Mouse (Mus musculus) heart, adult 2 months (tissue): ENCODE results near the gene Cacna1d. TPM values are rescaled to one million over a fixed set of nuclear protein-coding genes. Genes with fewer than 3 reads are reported as not detected.

Source experiments
- DNase-seq, 2 experiments: peaks; one replicate each; pipeline ENCODE4 v3.0.0; 2021
- H3K27ac ChIP-seq: fragments of 200-600 bp; 2 replicates; pipeline ENCODE4 v1.8.1; 2022
- H3K27me3 ChIP-seq: fragments of 200-500 bp; 2 replicates; pipeline ENCODE4 v1.6.1; 2012; ENCODE audit warnings: mild to moderate bottlenecking, low read length, inconsistent platforms, mixed read lengths; ENCODE audit not compliant: control insufficient read depth, insufficient read depth
- H3K36me3 ChIP-seq: fragments of 200-500 bp; 2 replicates; pipeline ENCODE4 v1.6.1; 2012; ENCODE audit warnings: low read length, inconsistent platforms; ENCODE audit not compliant: control insufficient read depth, insufficient read depth
- H3K4me1 ChIP-seq: fragments of 200-500 bp; 2 replicates; pipeline ENCODE4 v1.6.1; 2011; ENCODE audit warnings: low read length; ENCODE audit not compliant: control insufficient read depth, insufficient read depth
- H3K4me3 ChIP-seq: fragments of 200-600 bp; 2 replicates; pipeline ENCODE4 v1.8.1; 2022
- H3K79me2 ChIP-seq: fragments of 200-500 bp; replicated peaks from 2 replicates; pipeline ENCODE4 v1.6.1; 2012; ENCODE audit warnings: mild to moderate bottlenecking, inconsistent platforms, low read length, moderate library complexity, mixed read lengths; ENCODE audit not compliant: control insufficient read depth, insufficient read depth
- H3K9ac ChIP-seq: fragments of 200-500 bp; 2 replicates; pipeline ENCODE4 v1.6.1; 2012; ENCODE audit warnings: low read depth, mild to moderate bottlenecking, control low read depth, inconsistent platforms, low read length, mixed read lengths
- CTCF ChIP-seq: fragments of 200-600 bp; IDR thresholded peaks from 2 replicates; pipeline ENCODE4 v1.8.1; 2022; ENCODE audit warnings: antibody characterized with exemption, mild to moderate bottlenecking, moderate library complexity
- EP300 ChIP-seq: fragments of 200-500 bp; IDR thresholded peaks from 2 replicates; pipeline ENCODE4 v1.6.1; 2011; ENCODE audit warnings: low read depth, low read length, control low read depth; ENCODE audit not compliant: insufficient read depth
- POLR2A ChIP-seq: fragments of 200-500 bp; IDR thresholded peaks from 2 replicates; pipeline ENCODE4 v1.6.1; 2011; ENCODE audit warnings: mild to moderate bottlenecking, low read depth, low read length, control low read depth; ENCODE audit not compliant: insufficient read depth
- WGBS: fragments of 180-500 bp; shearing (Covaris S2); methylation state at CpG from one replicate; pipeline ENCODE4 v1.1.7; 2018; 5-methylcytosine and 5-hydroxymethylcytosine counted together
- intact Hi-C: fragments of 180-260 bp; cut with DNase I; formaldehyde crosslinking; loops from one replicate; pipeline ENCODE4 v1.15.1; 2025
- polyA plus RNA-seq: library from polyadenylated mRNA; depleted of rRNA; stranded (reverse); fragments of >200 nt; gene quantifications from 2 replicates; pipeline ENCODE4 v1.2.3, GENCODE M21; 2012
- total RNA-seq, 2 experiments: library from RNA; stranded (reverse); gene quantifications; 2 replicates each; pipeline ENCODE4 v1.2.3; 2021

Cacna1d gene
- total and polyA plus RNA-seq, 3 experiments, result 1.3 to 3.0 (median 2.1) TPM

DNA sequence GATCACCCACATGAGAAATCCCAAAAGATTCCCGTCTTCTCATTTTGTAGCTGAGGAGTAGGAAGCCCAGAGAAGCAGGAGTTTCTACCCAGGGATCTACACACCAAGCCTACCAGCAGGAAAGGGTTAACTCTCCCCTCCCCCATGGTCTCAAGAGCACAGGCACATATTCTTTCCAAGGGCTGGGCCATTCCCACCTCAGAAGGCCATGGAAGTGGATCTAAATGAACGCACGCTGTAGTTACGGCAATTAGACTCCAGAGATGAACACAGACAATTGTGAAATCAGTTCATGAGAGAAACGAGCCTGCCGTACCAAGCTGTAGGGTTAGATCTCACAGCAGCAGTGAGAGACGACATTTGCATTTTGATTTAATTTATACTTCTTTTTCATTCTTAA lies 191.3 kb downstream of the Cacna1d start:
- H3K4me3 ChIP-seq, result no peak overlapping the region
- TF ChIP-seq EP300 (no peak), POLR2A (no peak), CTCF (no peak)
- WGBS, result 90% methylated on average over 7 of the region's 7 CpGs
- no peak for DNase-seq
- no peaks in the 10 kb centered on the region for H3K27me3 ChIP-seq
- intact Hi-C loops, result no loop called here
- H3K27ac ChIP-seq, result no peak overlapping the region
- no peaks in the 10 kb centered on the region for H3K36me3 ChIP-seq
- H3K4me1 ChIP-seq, result no peaks in the 10 kb centered on the region
- H3K9ac ChIP-seq, result no peak overlapping the region
- H3K79me2 ChIP-seq, result no peaks in the 10 kb centered on the region

DNA sequence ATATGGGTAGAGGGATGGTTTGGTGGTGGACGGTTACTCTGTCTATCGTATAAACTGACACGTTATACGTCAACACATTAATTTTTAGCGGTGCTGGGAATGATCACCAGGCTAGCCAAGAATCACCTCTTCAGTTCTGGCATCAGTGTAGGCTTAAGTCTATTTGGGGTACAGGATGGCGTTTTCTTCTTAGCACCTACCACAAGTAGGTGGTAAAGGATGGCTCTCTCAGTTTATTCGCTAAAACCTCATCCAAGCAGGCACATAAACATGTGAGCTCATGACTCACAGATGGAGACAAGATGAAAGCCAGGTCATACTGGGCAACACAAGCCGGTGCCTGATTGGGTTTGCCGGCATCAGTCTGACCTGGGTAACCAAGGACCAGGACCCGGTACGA lies 193.8 kb downstream of the Cacna1d start:
- DNase-seq, result no peak
- Histone ChIP-seq H3K4me1 (no peaks in the 10 kb centered on the region), H3K79me2 (no peaks in the 10 kb centered on the region), H3K4me3 (no peak overlapping the region), H3K27ac (no peak overlapping the region), H3K27me3 (no peaks in the 10 kb centered on the region), H3K9ac (no peak overlapping the region), H3K36me3 (no peaks in the 10 kb centered on the region)
- intact Hi-C loops, result no loop called here
- 91% methylated on average over 11 of the region's 11 CpGs for WGBS
- TF ChIP-seq EP300 (no peak), POLR2A (no peak), CTCF (no peak)

DNA sequence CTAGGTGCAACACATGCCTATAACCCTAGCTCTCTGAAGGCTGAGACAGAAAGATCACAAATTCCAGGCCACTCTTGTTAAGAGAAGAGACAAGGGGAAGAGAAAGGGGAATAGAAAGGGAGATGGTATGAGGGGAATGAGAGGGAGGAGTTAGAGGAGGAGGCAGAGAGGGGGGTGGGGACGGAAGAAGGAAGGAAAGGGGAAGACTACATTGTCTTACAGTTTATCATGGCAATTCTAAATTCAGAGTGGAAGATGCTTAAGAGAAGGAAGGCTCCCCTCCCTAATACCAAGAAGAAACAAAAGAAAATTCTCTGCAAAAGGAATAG lies 199.2 kb downstream of the Cacna1d start:
- intact Hi-C loops, result no loop called here
- Histone ChIP-seq H3K36me3 (no peaks in the 10 kb centered on the region), H3K27me3 (no peaks in the 10 kb centered on the region), H3K4me1 (no peaks in the 10 kb centered on the region), H3K9ac (no peak overlapping the region), H3K27ac (no peak overlapping the region), H3K4me3 (no peak overlapping the region), H3K79me2 (no peaks in the 10 kb centered on the region)
- no peak for DNase-seq
- no peak for TF ChIP-seq EP300
- TF ChIP-seq POLR2A, result no peak
- TF ChIP-seq CTCF, result no peak
- 18% methylated on average over 1 of the region's 1 CpGs for WGBS

DNA sequence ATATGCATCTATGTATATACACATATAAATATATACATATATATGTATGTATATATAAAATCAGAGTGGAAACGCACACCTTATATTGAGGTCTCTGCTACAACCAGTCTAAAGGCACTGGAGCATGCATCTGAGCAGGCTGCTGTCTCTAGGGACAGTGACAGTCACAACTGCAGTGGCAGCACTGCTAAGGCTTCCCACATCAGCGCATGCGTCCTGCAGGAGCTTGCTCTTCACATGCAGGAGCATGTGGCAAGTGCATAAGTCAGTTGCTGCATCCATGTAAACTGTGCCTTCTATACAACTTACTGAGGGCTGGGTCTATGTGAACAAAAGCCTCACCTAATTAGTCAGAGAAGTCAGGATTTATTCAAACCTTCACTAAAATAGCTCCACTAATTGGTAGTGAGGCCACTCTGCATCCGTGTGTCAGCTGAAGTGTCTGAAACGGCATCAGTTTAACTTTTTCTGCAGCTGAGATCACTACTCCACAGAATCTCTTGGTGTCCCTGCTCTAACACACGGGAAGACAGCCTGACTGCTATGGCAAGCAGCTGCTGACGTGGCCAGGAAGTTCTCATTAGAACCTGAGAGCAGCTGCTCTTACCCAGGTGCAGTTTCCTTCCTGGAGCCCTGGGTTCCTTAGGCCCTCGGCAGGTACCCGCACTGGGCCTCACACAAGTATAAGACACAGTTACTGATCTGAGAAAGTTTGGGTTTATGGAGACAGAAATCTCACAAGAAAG lies 199.7 kb downstream of the Cacna1d start:
- WGBS, result 61% methylated on average over 9 of the region's 9 CpGs
- DNase-seq, result no peak
- Histone ChIP-seq H3K4me1 (no peaks in the 10 kb centered on the region), H3K36me3 (no peaks in the 10 kb centered on the region), H3K9ac (no peak overlapping the region), H3K4me3 (no peak overlapping the region), H3K27ac (no peak overlapping the region), H3K79me2 (no peaks in the 10 kb centered on the region), H3K27me3 (no peaks in the 10 kb centered on the region)
- TF ChIP-seq EP300 (no peak), CTCF (no peak), POLR2A (no peak)
- intact Hi-C loops, result no loop called here

DNA sequence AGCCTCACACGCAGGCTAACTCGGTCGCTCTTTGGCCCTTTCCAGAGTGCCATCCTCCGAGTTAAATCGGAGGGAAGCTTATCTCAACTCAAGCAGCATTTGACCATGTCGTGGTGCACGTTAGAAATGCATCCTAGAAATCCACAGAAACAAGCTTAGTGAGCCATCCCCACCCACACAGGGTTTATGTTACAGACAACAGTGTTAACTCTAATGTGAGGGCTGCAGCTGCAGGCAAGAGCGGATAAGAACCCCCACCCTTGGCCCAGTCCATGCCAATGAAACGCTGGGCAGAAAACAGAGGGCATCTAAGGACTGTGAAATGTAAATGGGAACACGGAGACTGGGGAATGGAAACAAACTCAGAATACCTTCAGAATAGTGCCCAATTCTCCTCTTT lies 206.8 kb downstream of the Cacna1d start:
- H3K36me3 ChIP-seq, result no peaks in the 10 kb centered on the region
- TF ChIP-seq EP300 (no peak), POLR2A (no peak), CTCF (no peak)
- H3K27ac ChIP-seq, result no peak overlapping the region
- 48% methylated on average over 10 of the region's 10 CpGs for WGBS
- H3K9ac ChIP-seq, result no peak overlapping the region
- H3K79me2 ChIP-seq, result no peaks in the 10 kb centered on the region
- H3K4me3 ChIP-seq, result no peak overlapping the region
- H3K27me3 ChIP-seq, result no peaks in the 10 kb centered on the region
- intact Hi-C loops, result no loop called here
- DNase-seq, result no peak
- H3K4me1 ChIP-seq, result no peaks in the 10 kb centered on the region

DNA sequence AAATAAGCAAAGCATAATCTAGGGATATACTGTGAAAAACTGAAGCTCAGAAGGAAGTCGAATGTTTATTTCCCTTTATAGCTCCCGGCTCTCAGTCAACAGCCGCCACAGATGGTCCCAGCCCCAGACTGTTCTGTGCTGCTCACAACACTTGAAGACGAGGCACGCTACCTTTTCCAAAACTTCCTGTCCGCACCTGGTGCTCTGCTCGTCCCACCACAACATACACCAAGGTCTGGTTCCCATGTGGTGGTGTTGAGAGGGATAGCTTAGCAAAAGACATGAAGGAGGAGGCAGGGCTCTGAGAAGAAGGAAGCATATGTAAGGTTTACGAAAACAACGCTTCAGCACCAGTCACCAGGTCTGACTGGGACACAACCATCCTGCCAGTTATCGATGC lies 207.2 kb downstream of the Cacna1d start:
- no peak for DNase-seq

More for the DNA sequence above, 207.2 kb downstream of the Cacna1d start:
- intact Hi-C loops, result no loop called here
- H3K4me1 ChIP-seq, result no peaks in the 10 kb centered on the region
- H3K79me2 ChIP-seq, result no peaks in the 10 kb centered on the region
- H3K27me3 ChIP-seq, result no peaks in the 10 kb centered on the region
- no peak overlapping the region for H3K27ac ChIP-seq
- 53% methylated on average over 10 of the region's 10 CpGs for WGBS
- no peak overlapping the region for H3K9ac ChIP-seq
- no peaks in the 10 kb centered on the region for H3K36me3 ChIP-seq
- H3K4me3 ChIP-seq, result no peak overlapping the region
- no peak for TF ChIP-seq CTCF
- TF ChIP-seq EP300, result no peak
- no peak for TF ChIP-seq POLR2A
